ENCODE assay signal across 8 mouse cellular contexts in the genomic region with DNA sequence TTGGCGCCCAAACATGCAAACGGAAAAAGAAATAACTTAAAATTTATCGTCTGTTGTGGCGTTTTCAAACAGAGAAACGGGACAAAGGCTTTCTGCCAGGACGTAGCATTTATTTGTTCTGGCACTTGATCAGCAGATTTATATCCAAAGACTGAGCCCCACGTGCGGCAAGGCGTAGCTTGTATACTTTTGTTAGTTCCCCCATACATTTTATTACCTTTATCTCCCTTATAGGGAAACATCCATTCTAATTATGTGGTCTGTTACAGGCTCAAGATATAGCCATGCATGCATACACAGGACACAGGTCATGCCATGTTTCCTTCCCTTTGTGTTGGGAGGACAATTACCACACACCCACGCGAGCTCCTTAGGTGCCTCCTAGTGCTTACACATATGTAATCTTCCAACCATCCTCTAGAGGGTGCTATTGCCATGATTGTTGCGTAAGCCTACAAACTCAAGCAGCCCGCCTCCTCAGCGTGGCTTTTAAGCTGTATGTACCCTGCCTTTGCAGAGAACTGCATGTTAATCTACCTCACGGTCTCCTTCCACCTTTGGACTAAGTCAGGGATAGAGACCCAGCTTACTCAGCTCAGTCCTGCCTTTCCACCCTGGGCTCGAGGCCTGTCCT. TPM values are rescaled to one million over a fixed set of nuclear protein-coding genes. Genes with fewer than 3 reads are reported as not detected.
DNase-seq lines count a peak whose midpoint lies in the region.

No protein-coding gene starts in this region.

- H3K4me3 ChIP-seq in midbrain, embryonic 10.5 days: no peak overlapping the region

- intact Hi-C loops in gastrocnemius, postnatal 14 days (cut with DNase I; ENCODE audit: low total_unique reads): loop anchor here (2.0 to 5.0 kb wide), 3 partner anchors 88 to 174 kb away; a partner anchor contains a TSS
- intact Hi-C loops in left cerebral cortex, postnatal 36 days (cut with DNase I): loop anchor here (2.0 to 5.0 kb wide), 4 partner anchors 88 to 178 kb away; a partner anchor contains a TSS

- 38% methylated on average over 16 of the region's 16 CpGs for WGBS in midbrain, embryonic 10.5 days

- H3K36me3 ChIP-seq in midbrain, embryonic 10.5 days: no peaks in the 10 kb centered on the region

- peaks cover 11% of the 10 kb centered on the region for H3K4me1 ChIP-seq in midbrain, embryonic 10.5 days

- no peaks in the 10 kb centered on the region for H3K9me3 ChIP-seq in midbrain, embryonic 10.5 days (replicated peaks)

- DNase-seq in ovary, adult 18-20 months (ENCODE audit: low spot score): peak; percentile 25
- no peak for DNase-seq in ovary, postnatal 10 days (ENCODE audit: low spot score)
- peak; percentile 89 for DNase-seq in embryo, embryonic 11 days
- peak; percentile 32 for DNase-seq in gastrocnemius, postnatal 14 days
- DNase-seq in kidney, adult 11 months: peak; percentile 48
- peak; percentile 47 to 55 for DNase-seq in left cerebral cortex, postnatal 36 days (ENCODE audit: low spot score in 2 of 2)
- peak; percentile 53 for DNase-seq in midbrain, embryonic 10.5 days (ENCODE audit: low spot score)
- peak; percentile 82 for DNase-seq in skeletal muscle tissue, adult 2 months (ENCODE audit: low read depth, low spot score)

- H3K27ac ChIP-seq in midbrain, embryonic 10.5 days (replicated peaks): no peak overlapping the region

- peaks cover 8% of the 10 kb centered on the region for H3K27me3 ChIP-seq in midbrain, embryonic 10.5 days (ENCODE audit: low read depth, poor library complexity, severe bottlenecking)

RNA-seq across cellular contexts. Expression of a gene that starts 12.4 kb away (rescaled TPM):
- total RNA-seq in gastrocnemius, postnatal 14 days (2021): under 1 TPM in 1 of 2 experiments, not detected in 1; 0.13 TPM
- total RNA-seq in left cerebral cortex, postnatal 36 days (2021): not detected
- 2.0 and 2.2 TPM in 2 replicates for polyA plus RNA-seq in midbrain, embryonic 10.5 days (2016; fragmentation: Nextera tagmentation; extraction: Ambion mirVana)

RNA-seq across cellular contexts. Expression of a gene that starts 57.6 kb away (rescaled TPM):
- 10 to 100 TPM; 38.9 to 49.3 TPM for total RNA-seq in gastrocnemius, postnatal 14 days (2021)
- total RNA-seq in left cerebral cortex, postnatal 36 days (2021): 10 to 100 TPM; 44.8 to 49.8 TPM
- 270 and 310 TPM in 2 replicates for polyA plus RNA-seq in midbrain, embryonic 10.5 days (2016; fragmentation: Nextera tagmentation; extraction: Ambion mirVana)

RNA-seq across cellular contexts. Expression of a gene that starts 57.8 kb away (rescaled TPM):
- 10 to 100 TPM; 53.4 to 53.9 TPM for total RNA-seq in gastrocnemius, postnatal 14 days (2021)
- 100 to 1,000 TPM; 288 to 293 TPM for total RNA-seq in left cerebral cortex, postnatal 36 days (2021)
- 71.1 and 80.0 TPM in 2 replicates for polyA plus RNA-seq in midbrain, embryonic 10.5 days (2016; fragmentation: Nextera tagmentation; extraction: Ambion mirVana)

Comparison
In these comparisons a context has a peak if more than half of its experiments do, and no peak if none do; other contexts are left out.
1. RNA of a gene that starts 57.8 kb away (total RNA-seq): 288 to 293 TPM in left cerebral cortex, postnatal 36 days; 53.4 to 53.9 TPM in gastrocnemius, postnatal 14 days; every median in the first group is over 4 times any median in the second.